Mouse (Mus musculus) ES-E14 (cell line): ENCODE measurements at regions not wholly inside any gene's neighbourhood (a gene's known extent, or its start where the extent isn't known, plus 50 kb on each side); places are given as distances from the start of the nearest gene placed in this dataset.

Source experiments
- CHD2 ChIP-seq: IDR thresholded peaks from 2 replicates; pipeline ENCODE4 v1.6.1; 2014; ENCODE audit warnings: mild to moderate bottlenecking, low read depth, low read length, inconsistent platforms
- HCFC1 ChIP-seq: IDR thresholded peaks from 2 replicates; pipeline ENCODE4 v1.6.1; 2012; ENCODE audit warnings: low read length, inconsistent platforms, borderline replicate concordance; ENCODE audit not compliant: insufficient read depth
- MAFK ChIP-seq: IDR thresholded peaks from 2 replicates; pipeline ENCODE4 v1.6.1; 2014; ENCODE audit warnings: mild to moderate bottlenecking, low read depth, low read length, inconsistent platforms; ENCODE audit not compliant: insufficient read depth
- ZC3H11A ChIP-seq: IDR thresholded peaks from 2 replicates; pipeline ENCODE4 v1.6.1; 2012; ENCODE audit warnings: low read depth, mild to moderate bottlenecking, inconsistent platforms, low read length, borderline replicate concordance
- ZNF384 ChIP-seq: IDR thresholded peaks from 2 replicates; pipeline ENCODE4 v1.6.1; 2012; ENCODE audit warnings: low read depth, low read length, inconsistent platforms

- no peak for TF ChIP-seq HCFC1
- TF ChIP-seq CHD2 = no peak
- TF ChIP-seq ZC3H11A = no peak
- no peak for TF ChIP-seq MAFK
- TF ChIP-seq ZNF384 = no peak
These were observed 129.5 kb downstream of the Cmpk2 start for GRCm38 (mm10) chr12:26598501-26598900.
